Mouse (Mus musculus) neutrophil, adult 65 days (primary cell): ENCODE data around the gene Slc27a3. TPM values are rescaled to one million over a fixed set of nuclear protein-coding genes. Genes with fewer than 3 reads are reported as not detected.

Experiments used
- total RNA-seq: library from RNA; stranded (reverse); gene quantifications from 2 replicates; pipeline ENCODE4 v1.2.4, GENCODE M21; 2023

Slc27a3 gene
- 0.50 and 0.76 TPM in 2 replicates for total RNA-seq

DNA sequence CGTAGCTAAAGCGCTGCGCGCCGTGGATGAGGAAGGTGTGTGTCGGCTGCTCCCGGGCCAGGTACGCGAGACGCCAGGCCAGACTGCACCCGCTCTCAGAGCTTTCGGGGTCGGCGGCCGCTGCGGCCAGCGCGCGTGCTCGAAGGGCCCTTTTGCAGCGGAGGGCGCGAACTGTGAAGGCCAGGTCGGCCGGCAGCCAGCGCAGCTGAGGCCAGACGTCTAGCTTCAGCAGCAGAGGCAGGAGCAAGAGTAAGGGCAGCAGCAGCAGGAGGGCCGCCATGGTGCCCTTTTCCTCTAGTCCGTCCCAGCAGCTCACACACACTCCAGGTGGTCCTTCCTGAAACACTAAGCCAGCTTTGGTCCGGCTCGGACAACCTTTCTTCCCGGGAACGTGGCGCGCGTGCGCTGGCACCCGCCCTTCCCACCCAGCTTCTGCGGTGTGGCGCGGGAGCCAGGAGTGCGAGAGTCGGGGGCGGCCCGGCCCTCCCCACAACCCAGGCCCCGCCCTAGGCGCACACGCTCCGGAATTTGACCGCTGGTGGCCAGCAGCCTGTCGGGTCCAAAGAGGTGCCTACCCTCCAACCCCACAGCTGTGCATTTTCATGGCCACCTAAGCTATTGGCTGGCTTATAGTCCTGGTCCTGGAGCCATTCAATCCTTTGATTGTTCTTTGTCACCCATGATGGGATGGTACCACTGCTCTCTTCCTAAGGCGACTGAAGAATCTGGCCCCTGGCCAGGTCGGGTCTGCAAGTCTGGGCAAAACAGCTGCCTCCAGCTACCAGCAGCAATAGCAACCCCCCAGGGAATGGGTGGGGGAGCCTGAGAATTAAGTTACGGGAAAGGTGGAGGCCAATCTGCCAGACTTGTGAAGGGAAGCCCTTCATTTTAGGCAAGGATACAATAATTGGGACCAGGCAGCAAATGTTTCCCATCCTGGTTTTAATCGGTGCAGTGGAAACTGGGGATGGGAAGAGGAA, at the start of gene Slc27a3:
TSS of gene Slc27a3 (minus strand) at position 428 of the 980 bp plus-strand sequence.

DNA sequence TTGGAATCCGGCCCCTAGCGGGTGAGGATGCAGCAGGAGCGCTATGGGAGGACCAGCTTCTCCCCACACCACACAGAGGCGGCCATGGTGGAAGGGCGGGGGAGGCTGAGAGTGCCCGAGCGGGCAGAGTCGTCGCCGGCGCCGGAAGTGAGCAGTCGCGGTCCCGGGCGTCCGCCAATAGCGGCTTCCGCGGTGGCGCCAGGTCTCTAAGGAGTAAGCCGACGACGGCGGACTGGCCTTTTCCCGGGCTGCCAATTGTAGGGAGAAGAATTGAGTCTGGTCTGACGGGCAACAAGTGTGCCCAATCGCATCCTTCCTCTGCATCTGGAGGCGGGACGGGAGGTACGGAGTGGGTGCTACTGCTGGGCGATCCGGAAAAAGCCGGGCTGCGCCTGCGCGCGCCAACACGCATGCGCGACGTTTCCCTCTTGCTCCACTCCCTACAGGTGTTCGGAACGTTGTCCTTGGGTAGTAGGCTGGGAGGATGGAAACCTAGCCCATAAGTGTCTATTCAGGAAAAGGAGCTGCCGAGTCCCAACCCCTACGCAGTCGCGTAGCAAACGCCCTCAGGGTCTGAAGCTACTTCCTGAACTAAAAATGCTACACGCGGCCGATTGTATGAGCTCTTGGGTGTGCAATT, 43.8 kb upstream of the Slc27a3 start, which contains the start of gene Ints3:
TSS of gene Ints3 (minus strand) at position 242 of the 640 bp plus-strand sequence.

Other genes starting within 250 kb of the Slc27a3 start
- gene Rps27, start 176.3 kb downstream of the Slc27a3 start, total RNA-seq: 872 and 1,486 TPM in 2 replicates
- 2.4 and 2.6 TPM in 2 replicates for gene Rab13, start 176.2 kb downstream of the Slc27a3 start, total RNA-seq
- gene Jtb, start 158.3 kb downstream of the Slc27a3 start, total RNA-seq: 20.7 and 36.7 TPM in 2 replicates
- not detected in 2 replicates for gene Creb3l4, start 146.4 kb downstream of the Slc27a3 start, total RNA-seq
- gene Slc39a1, start 141.8 kb downstream of the Slc27a3 start, total RNA-seq: 17.6 and 21.6 TPM in 2 replicates
- gene Crtc2, start 135.8 kb downstream of the Slc27a3 start, total RNA-seq: 62.3 and 94.5 TPM in 2 replicates
- gene Dennd4b, start 124.8 kb downstream of the Slc27a3 start, total RNA-seq: 55.9 and 71.7 TPM in 2 replicates
- gene Gatad2b, start 96.8 kb downstream of the Slc27a3 start, total RNA-seq: 67.4 and 68.3 TPM in 2 replicates
- gene Ints3, start 43.7 kb upstream of the Slc27a3 start, total RNA-seq: 40.4 and 44.8 TPM in 2 replicates
- gene Npr1, start 75.9 kb upstream of the Slc27a3 start, total RNA-seq: 0.69 TPM in 1 of 2 replicates, not detected in the other
- gene Ilf2, start 86.2 kb upstream of the Slc27a3 start, total RNA-seq: 56.3 and 69.0 TPM in 2 replicates
- 31.8 and 36.7 TPM in 2 replicates for gene Snapin, start 101.1 kb upstream of the Slc27a3 start, total RNA-seq
- gene Chtop, start 119.6 kb upstream of the Slc27a3 start, total RNA-seq: 84.3 and 109 TPM in 2 replicates
- gene S100a1, start 124.5 kb upstream of the Slc27a3 start, total RNA-seq: 15.8 and 19.3 TPM in 2 replicates
- 35.7 and 46.4 TPM in 2 replicates for gene S100a13, start 124.5 kb upstream of the Slc27a3 start, total RNA-seq
- not detected in 2 replicates for gene S100a14, start 136.9 kb upstream of the Slc27a3 start, total RNA-seq
- gene S100a16, start 147.3 kb upstream of the Slc27a3 start, total RNA-seq: not detected in 2 replicates
- 7.2 and 9.0 TPM in 2 replicates for gene S100a3, start 170.6 kb upstream of the Slc27a3 start, total RNA-seq
- 4.0 TPM in 1 of 2 replicates, not detected in the other for gene S100a2, start 200.3 kb upstream of the Slc27a3 start, total RNA-seq
- not detected in 2 replicates for gene Gm42674, start 212.0 kb upstream of the Slc27a3 start, total RNA-seq
- 255 and 265 TPM in 2 replicates for gene S100a4, start 213.8 kb upstream of the Slc27a3 start, total RNA-seq
- gene S100a5, start 218.6 kb upstream of the Slc27a3 start, total RNA-seq: 1.8 TPM in 1 of 2 replicates, not detected in the other
- gene S100a6, start 222.9 kb upstream of the Slc27a3 start, total RNA-seq: 1,586 and 1,659 TPM in 2 replicates